ENCODE assay signal across 8 mouse cellular contexts in the genomic region with DNA sequence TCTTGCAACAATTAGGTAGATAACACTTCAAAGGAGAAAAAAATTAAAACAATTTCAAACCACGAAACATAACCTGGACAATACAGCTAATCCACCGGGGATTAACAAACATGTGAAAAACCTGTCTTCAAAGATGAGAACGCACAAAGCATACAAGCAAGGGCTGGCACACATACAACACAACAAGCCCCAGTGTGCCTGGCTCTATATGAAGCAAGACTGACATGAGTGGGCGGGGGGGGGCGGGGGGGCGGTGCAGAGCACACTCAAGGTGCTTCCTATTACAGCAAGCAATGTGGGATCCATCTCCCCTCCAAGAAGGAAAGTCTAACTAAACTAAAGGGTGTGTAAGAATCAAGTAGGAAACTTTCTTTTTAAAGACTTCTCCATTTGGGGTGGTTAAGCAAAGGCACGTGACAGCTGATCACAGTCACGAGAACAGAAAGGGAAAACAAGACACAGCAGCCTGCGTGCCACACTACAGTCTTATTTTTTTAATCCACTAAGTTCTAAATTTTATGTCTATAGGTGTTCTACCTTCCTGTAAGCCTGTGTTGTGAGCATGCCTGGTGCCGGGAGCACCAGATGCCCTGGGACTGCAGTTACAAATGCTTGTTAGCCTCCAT. TPM values are rescaled to one million over a fixed set of nuclear protein-coding genes. Genes with fewer than 3 reads are reported as not detected.
A peak's percentile ranks its signal among the peaks of the same experiment; 100 is the strongest.
DNase-seq lines count a peak whose midpoint lies in the region; ATAC-seq and TF ChIP-seq lines count a peak whose summit lies in the region.

No protein-coding gene starts in this region.

- H3K4me3 ChIP-seq in thymus, adult 2 months (ENCODE audit: control insufficient read depth, insufficient read depth, low read length) = no peak overlapping the region
- peak overlapping the region; percentile 33; the same call in 1 of the 2 replicates for H3K4me3 ChIP-seq in liver, embryonic 13.5 days (replicated peaks)
- H3K4me3 ChIP-seq in stomach, embryonic 16.5 days (replicated peaks; ENCODE audit: low read length) = no peak overlapping the region
- H3K4me3 ChIP-seq in midbrain, embryonic 11.5 days (ENCODE audit: low read depth, low read length) = no peak overlapping the region

- no peaks in the 10 kb centered on the region for H3K27me3 ChIP-seq in thymus, adult 2 months (ENCODE audit: control insufficient read depth, insufficient read depth, low read length)
- no peaks in the 10 kb centered on the region for H3K27me3 ChIP-seq in liver, embryonic 13.5 days
- H3K27me3 ChIP-seq in stomach, embryonic 16.5 days (ENCODE audit: control insufficient read depth, insufficient read depth, low read length) = no peaks in the 10 kb centered on the region
- H3K27me3 ChIP-seq in midbrain, embryonic 11.5 days (ENCODE audit: control insufficient read depth, insufficient read depth, low read length) = no peaks in the 10 kb centered on the region

- DNase-seq in thymus, adult 2 months = no peak
- DNase-seq in thymus, adult 18-20 months = no peak
- no peak for DNase-seq in liver, embryonic 13.5 days
- DNase-seq in midbrain, embryonic 11.5 days (ENCODE audit: low spot score, missing footprints) = no peak
- DNase-seq in layer of hippocampus, adult 9-10 months (ENCODE audit: low spot score) = no peak
- no peak for DNase-seq in urinary bladder, postnatal 10 days (ENCODE audit: low spot score)

- H3K27ac ChIP-seq in thymus, adult 2 months (ENCODE audit: control insufficient read depth, insufficient read depth, low read length) = peak overlapping the region; percentile 49; the same call in 1 of the 2 replicates
- peak overlapping the region; percentile 77 for H3K27ac ChIP-seq in liver, embryonic 13.5 days
- 0 out of 2 replicates have a peak overlapping the region, but pooled peaks have one; percentile 3 for H3K27ac ChIP-seq in stomach, embryonic 16.5 days (ENCODE audit: low read length)
- no peak overlapping the region for H3K27ac ChIP-seq in midbrain, embryonic 11.5 days (ENCODE audit: low read depth, low read length)

- H3K36me3 ChIP-seq in thymus, adult 2 months (ENCODE audit: control insufficient read depth, insufficient read depth, low read length) = peaks cover 12% of the 10 kb centered on the region
- 0 out of 2 replicates have a peak, but pooled peaks cover 7% of the 10 kb centered on the region for H3K36me3 ChIP-seq in liver, embryonic 13.5 days
- H3K36me3 ChIP-seq in stomach, embryonic 16.5 days (ENCODE audit: control insufficient read depth, insufficient read depth, low read length) = no peaks in the 10 kb centered on the region
- no peaks in the 10 kb centered on the region for H3K36me3 ChIP-seq in midbrain, embryonic 11.5 days (ENCODE audit: control insufficient read depth, insufficient read depth, low read length)

- H3K9ac ChIP-seq in liver, embryonic 13.5 days = peak overlapping the region; percentile 51; the same call in 1 of the 2 replicates
- no peak overlapping the region for H3K9ac ChIP-seq in stomach, embryonic 16.5 days (ENCODE audit: low read length)
- no peak overlapping the region for H3K9ac ChIP-seq in midbrain, embryonic 11.5 days (ENCODE audit: low read length)

- peak; percentile 79 for ATAC-seq in granulocyte monocyte progenitor cell, adult 5-6 weeks (replicated peaks; ENCODE audit: poor library complexity, severe bottlenecking)
- ATAC-seq in liver, embryonic 13.5 days (ENCODE audit: low read depth) = no peak; the same call in 1 of the 2 replicates
- no peak for ATAC-seq in stomach, embryonic 16.5 days (ENCODE audit: insufficient read depth, low FRiP score)
- ATAC-seq in midbrain, embryonic 11.5 days (ENCODE audit: low FRiP score) = no peak

- H3K4me2 ChIP-seq in liver, embryonic 13.5 days = peak overlapping the region; percentile 54
- H3K4me2 ChIP-seq in stomach, embryonic 16.5 days (ENCODE audit: low read depth, low read length) = peak overlapping the region; percentile 20; the same call in 1 of the 2 replicates
- H3K4me2 ChIP-seq in midbrain, embryonic 11.5 days = no peak overlapping the region

- H3K9me3 ChIP-seq in liver, embryonic 13.5 days (replicated peaks) = no peaks in the 10 kb centered on the region
- no peaks in the 10 kb centered on the region for H3K9me3 ChIP-seq in stomach, embryonic 16.5 days (replicated peaks; ENCODE audit: control insufficient read depth, low read length)
- H3K9me3 ChIP-seq in midbrain, embryonic 11.5 days (ENCODE audit: control insufficient read depth, low read length) = no peaks in the 10 kb centered on the region

- WGBS in thymus, adult 2 months = 17% methylated on average over 10 of the region's 10 CpGs
- WGBS in liver, embryonic 13.5 days (ENCODE audit: insufficient replicate concordance) = 37% methylated on average over 10 of the region's 10 CpGs
- WGBS in stomach, embryonic 16.5 days = 64% methylated on average over 10 of the region's 10 CpGs
- 80% methylated on average over 10 of the region's 10 CpGs for WGBS in midbrain, embryonic 11.5 days

- TF ChIP-seq CTCF in thymus, adult 2 months (IDR thresholded peaks at IDR 0.05; ENCODE audit: borderline replicate concordance, control insufficient read depth, extremely low read depth, insufficient read depth, low read length, poor library complexity) = no peak

- peaks cover 7% of the 10 kb centered on the region for H3K4me1 ChIP-seq in thymus, adult 2 months (replicated peaks; ENCODE audit: control insufficient read depth, insufficient read depth, low read length)
- H3K4me1 ChIP-seq in liver, embryonic 13.5 days (replicated peaks) = peaks cover 29% of the 10 kb centered on the region
- H3K4me1 ChIP-seq in stomach, embryonic 16.5 days (ENCODE audit: control insufficient read depth, insufficient read depth, low read length) = peaks cover 16% of the 10 kb centered on the region
- H3K4me1 ChIP-seq in midbrain, embryonic 11.5 days (ENCODE audit: control insufficient read depth, insufficient read depth, low read length) = peaks cover 6% of the 10 kb centered on the region; the same call in 1 of the 2 replicates

- TF ChIP-seq POLR2A in thymus, adult 2 months (IDR thresholded peaks at IDR 0.05; ENCODE audit: control insufficient read depth, extremely low read depth, insufficient read depth, low read length, poor library complexity) = no peak

RNA-seq across cellular contexts. Expression of a gene that starts 42.3 kb away (rescaled TPM):
- polyA plus RNA-seq in thymus, adult 2 months (2012; rRNA removed) = 50.8 and 51.7 TPM in 2 replicates
- total RNA-seq in granulocyte monocyte progenitor cell, adult 5-6 weeks (2014; fragmentation: Nextera tagmentation) = 4.5 and 12.5 TPM in 2 replicates
- total RNA-seq in granulocyte monocyte progenitor cell, adult 5-6 weeks (2017) = 5.6 and 17.1 TPM in 2 replicates
- 2.8 and 3.1 TPM in 2 replicates for polyA plus RNA-seq in liver, embryonic 13.5 days (2015; fragmentation: Nextera tagmentation; extraction: Ambion mirVana)
- 11.5 and 12.1 TPM in 2 replicates for polyA plus RNA-seq in stomach, embryonic 16.5 days (2015; fragmentation: Nextera tagmentation; extraction: Ambion mirVana)
- 9.8 and 9.9 TPM in 2 replicates for polyA plus RNA-seq in midbrain, embryonic 11.5 days (2014; fragmentation: Nextera tagmentation; extraction: Ambion mirVana)
